Mouse (Mus musculus): ENCODE measurements at regions not wholly inside any gene's neighbourhood (a gene's known extent, or its start where the extent isn't known, plus 50 kb on each side); places are given as distances from the start of the nearest gene placed in this dataset.

DNA sequence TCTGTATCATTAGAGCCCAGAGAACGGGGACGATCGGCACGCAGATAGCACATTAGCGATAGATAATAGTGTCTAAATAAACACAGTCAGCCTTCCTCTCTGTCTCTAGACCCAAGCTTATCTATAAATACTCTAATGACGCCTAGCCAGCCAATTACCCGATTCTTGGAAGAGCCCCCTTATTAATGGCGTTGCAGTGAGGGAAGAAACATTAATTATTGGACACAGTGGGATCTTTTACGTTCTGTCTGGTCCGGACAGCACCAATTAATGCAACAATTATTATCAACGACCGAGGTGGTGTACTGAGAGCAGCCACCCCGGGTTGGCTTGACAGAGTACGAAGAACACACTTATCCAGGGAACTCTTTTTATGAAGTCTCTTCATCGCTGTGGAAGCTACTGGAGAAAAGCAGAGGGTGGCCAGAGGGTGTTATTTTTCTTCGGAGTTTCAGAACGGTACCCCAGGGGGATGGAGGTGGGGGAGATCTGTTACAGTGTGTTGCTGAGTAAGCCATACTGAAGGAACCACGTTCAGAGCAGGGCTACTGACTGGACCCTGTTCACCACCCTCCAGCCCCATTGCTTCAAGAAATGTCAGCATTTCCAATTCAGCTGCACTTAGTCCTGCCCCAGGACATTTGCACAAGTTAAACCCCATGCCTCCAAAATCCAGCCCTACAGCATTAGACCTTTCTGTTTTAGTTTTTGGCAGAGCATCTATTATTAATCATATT, 195.6 kb downstream of the Emx2 start:
- DNase-seq (ENCODE audit: low spot score in 2 of 2): no peak
- Histone ChIP-seq H3K27ac (no peak overlapping the region), H3K4me3 (peak overlapping the region; percentile 5; the same call in 1 of the 2 replicates)
- TF ChIP-seq CTCF (conservative IDR thresholded peaks at IDR 0.05): no peak

DNA sequence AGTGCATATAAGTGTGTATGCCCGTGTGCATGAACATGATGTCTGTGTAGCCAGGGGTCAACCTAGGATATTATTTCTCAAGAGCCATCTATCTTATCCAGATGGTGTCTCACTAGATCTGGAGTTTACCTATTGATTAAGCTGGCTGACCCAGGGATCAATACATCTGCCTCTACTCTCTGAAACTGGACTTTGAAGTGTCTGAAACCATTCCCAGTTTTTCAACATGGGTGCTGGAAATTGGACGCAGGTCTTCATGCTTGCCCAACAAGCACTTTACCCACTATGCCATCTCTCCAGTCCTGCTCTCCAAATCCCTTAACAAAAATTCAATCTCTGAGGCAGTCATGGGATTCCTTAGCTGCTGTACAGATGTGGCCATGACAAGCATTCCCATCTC, 197.1 kb downstream of the Emx2 start:
- Histone ChIP-seq H3K27ac (no peak overlapping the region), H3K4me3 (no peak overlapping the region)
- no peak for TF ChIP-seq CTCF (conservative IDR thresholded peaks at IDR 0.05)
- DNase-seq (ENCODE audit: low spot score in 2 of 2): no peak

DNA sequence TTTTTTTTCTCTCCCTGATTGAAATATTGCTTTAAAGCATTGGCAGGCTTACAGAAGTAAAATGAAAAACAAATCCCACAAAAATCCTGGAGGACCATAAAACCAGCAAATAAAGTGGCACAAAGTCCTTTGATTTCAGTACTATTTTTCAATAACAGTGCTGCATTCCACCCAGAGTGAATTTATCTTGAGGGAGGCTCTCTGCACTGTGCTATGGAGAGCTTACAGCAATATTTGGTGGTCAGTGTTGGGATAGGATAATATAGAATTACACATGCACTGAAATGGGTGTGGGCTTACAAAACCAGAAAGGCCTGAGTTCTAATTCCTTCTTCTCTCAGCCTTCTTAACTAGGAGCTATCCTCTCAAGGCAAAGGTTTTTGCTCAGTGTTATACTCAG, 211.6 kb downstream of the Emx2 start:
- H3K4me3 ChIP-seq: no peak overlapping the region
- DNase-seq (ENCODE audit: low spot score in 2 of 2): no peak
- no peak overlapping the region for H3K27ac ChIP-seq
- TF ChIP-seq CTCF (conservative IDR thresholded peaks at IDR 0.05): no peak

DNA sequence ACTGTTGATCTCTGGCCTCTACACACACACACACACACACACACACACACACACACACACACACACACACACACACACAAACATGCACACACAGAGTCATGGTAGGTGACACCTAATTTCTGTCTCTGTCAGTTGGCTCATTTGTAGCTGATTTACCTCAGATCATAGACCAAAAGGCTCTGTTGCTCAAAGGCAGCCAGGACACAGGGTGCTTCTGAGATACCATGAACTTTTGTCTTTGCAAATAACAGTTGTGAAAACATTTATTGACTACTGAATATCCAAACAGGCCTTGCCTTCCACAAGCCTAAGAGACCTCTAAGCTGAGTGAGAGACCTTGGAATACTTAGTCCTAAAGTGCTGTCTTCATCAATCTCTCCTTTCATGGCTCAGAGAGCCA, 215.4 kb downstream of the Emx2 start:
- Histone ChIP-seq H3K4me3 (no peak overlapping the region), H3K27ac (no peak overlapping the region)
- no peak for TF ChIP-seq CTCF (conservative IDR thresholded peaks at IDR 0.05)
- no peak for DNase-seq (ENCODE audit: low spot score in 2 of 2)

- no peak overlapping the region for H3K27ac ChIP-seq
Observed at GRCm38 (mm10) chr19:59679191-59679590, 221.0 kb downstream of the Emx2 start.

GRCm38 (mm10) chr19:59680356-59680755, 222.2 kb downstream of the Emx2 start:
- no peak overlapping the region for H3K4me3 ChIP-seq
- DNase-seq (ENCODE audit: low spot score in 2 of 2): no peak
- H3K27ac ChIP-seq: no peak overlapping the region
- TF ChIP-seq CTCF (conservative IDR thresholded peaks at IDR 0.05): no peak

More at GRCm38 (mm10) chr19:59679191-59679590, 221.0 kb downstream of the Emx2 start:
- H3K4me3 ChIP-seq: no peak overlapping the region
- no peak for TF ChIP-seq CTCF (conservative IDR thresholded peaks at IDR 0.05)
- DNase-seq (ENCODE audit: low spot score in 2 of 2): no peak

GRCm38 (mm10) chr19:59684292-59684691, 226.1 kb downstream of the Emx2 start:
- no peak overlapping the region for H3K4me3 ChIP-seq
- no peak for TF ChIP-seq CTCF (conservative IDR thresholded peaks at IDR 0.05)
- no peak overlapping the region for H3K27ac ChIP-seq
- DNase-seq (ENCODE audit: low spot score in 2 of 2): no peak

DNA sequence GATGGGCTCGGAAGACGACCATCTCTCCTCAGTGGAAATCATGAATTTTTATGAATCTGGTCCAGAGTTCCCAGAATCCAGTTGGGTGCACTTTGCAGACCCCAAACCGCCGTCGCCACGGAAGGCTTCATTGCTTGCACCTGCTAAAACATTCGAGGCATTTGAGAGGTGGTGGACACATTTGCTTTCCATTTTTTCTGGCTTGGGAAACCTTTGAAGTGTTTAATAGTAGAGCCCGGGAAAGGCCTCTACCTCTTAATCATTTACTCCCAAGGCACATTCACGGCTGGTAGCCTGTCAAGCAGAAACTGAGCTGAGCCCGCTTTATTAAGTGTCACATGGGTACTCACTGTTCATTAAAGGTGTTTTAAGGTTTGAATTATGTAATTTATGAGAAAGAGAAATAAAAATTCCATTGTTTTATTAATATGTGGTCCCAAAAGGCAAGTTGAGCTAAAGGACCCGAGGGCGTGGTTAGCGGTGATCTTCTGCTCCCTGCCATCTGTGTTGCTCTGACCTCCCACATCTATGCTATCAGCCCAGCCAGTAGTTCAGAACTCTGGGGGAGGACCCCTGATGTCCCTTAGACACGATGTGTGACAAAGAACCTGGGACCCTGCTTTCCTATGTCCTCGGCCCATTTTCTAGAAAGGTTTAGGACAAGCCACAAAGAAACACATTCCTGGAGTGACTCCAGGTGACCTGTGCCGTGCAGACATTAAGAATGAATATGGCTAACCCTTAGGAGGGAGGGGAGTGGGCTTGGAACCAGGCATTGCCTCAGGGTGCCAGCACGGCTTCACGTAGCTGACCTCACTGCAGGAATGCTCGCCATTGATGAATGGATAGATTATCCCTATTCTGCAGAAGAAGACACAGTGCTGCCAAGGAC, 227.9 kb downstream of the Emx2 start:
- Histone ChIP-seq H3K4me3 (no peak overlapping the region), H3K27ac (no peak overlapping the region)
- DNase-seq (ENCODE audit: low spot score in 2 of 2): no peak
- TF ChIP-seq CTCF (conservative IDR thresholded peaks at IDR 0.05): no peak

DNA sequence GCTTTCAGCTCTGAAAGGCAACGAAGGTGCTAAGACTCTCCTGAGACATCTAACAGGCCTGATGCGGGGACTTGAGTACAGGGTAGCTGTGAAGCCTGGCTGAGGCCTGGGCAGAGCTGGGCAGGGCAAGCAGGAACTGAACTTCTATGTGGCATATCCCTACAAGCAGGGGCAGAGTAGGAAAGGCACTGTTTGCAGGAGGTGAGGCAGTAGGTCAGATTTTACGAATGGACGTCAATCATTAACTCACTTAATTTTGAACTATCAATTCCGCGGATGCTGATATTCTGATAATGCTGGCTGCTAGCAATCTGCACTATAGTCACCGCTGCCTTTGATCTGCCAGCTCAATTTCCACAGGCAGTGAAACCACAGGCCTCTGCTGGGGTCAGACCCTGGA, 229.0 kb downstream of the Emx2 start:
- no peak for DNase-seq (ENCODE audit: low spot score in 2 of 2)
- no peak overlapping the region for H3K4me3 ChIP-seq
- TF ChIP-seq CTCF (conservative IDR thresholded peaks at IDR 0.05): no peak
- no peak overlapping the region for H3K27ac ChIP-seq

DNA sequence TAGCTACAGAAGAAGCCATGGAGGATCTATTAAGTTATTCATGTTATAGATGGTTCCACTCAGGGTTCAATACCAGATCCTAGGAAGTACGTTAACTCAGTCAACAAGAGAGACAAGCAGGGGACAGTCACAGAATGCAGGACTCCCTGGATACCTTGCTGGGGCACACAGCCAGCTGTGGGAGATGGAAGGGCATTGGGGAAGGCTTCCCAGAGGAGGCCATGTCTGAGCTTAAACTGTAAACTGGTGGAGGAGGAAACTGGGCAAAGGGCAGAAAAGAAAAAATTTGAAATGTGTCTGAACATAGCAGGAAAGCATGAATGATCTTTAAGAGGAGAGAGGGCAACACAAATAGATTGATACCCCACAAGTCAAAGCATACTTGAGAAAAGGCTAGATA, 229.5 kb downstream of the Emx2 start:
- no peak overlapping the region for H3K27ac ChIP-seq
- no peak for DNase-seq (ENCODE audit: low spot score in 2 of 2)
- no peak overlapping the region for H3K4me3 ChIP-seq
- no peak for TF ChIP-seq CTCF (conservative IDR thresholded peaks at IDR 0.05)

DNA sequence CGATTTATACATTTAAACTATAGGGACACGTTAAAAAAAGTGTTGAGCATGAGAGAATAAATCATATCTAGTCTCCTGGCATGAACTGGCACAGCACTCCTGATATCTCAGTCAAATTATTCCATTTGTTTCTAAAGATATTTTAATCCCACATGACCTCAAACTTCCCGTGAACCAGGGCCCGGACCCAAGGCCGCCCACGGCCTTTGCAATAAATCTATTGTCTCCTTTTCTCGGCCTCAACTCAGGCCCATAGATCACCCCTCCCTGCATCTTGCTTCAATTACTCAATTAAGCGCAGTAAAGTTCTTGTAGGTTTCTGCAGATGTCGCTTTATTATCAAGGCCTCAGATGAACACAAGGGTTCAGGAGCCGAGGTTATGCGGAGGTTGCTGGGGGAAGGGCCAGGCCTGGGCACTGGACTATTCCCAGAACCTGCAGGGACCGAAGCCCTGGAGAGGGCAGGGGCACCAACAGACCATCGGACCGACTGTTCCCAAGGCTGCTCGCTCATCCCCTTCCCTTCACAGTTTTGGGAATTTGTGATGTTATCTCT, 233.4 kb downstream of the Emx2 start:
- no peak for TF ChIP-seq CTCF (conservative IDR thresholded peaks at IDR 0.05)
- DNase-seq (ENCODE audit: low spot score in 2 of 2): no peak
- no peak overlapping the region for H3K4me3 ChIP-seq
- H3K27ac ChIP-seq: no peak overlapping the region

- H3K27ac ChIP-seq: no peak overlapping the region
- no peak overlapping the region for H3K4me3 ChIP-seq
- TF ChIP-seq CTCF (conservative IDR thresholded peaks at IDR 0.05): no peak
- peak; percentile 43 to 48 for DNase-seq (ENCODE audit: low spot score in 2 of 2)
Observed at GRCm38 (mm10) chr19:59697628-59698027, 239.5 kb downstream of the Emx2 start.

DNA sequence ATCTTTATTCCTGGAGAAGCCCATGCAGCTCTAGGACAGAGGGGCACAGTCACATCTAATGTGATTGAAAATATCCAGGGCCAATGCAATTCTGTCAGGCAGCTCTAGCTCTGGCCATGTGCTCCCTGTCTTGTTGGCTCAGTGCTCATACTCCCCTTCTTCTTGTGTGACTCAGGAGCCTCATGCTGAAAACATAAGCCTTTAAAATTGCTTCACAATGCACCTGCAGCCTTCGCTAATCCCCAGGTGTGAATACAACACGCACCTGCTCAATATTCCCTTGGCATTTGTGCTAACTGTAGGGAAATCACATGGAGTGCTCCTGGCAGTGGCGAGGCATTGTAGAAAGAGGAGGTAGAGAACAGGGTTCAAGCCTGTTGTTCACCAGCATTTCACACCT, 242.0 kb downstream of the Emx2 start:
- no peak overlapping the region for H3K27ac ChIP-seq
- no peak for DNase-seq (ENCODE audit: low spot score in 2 of 2)
- TF ChIP-seq CTCF (conservative IDR thresholded peaks at IDR 0.05): no peak
- no peak overlapping the region for H3K4me3 ChIP-seq
